Mouse (Mus musculus) embryonic facial prominence, embryonic 13.5 days (tissue): ENCODE results near the gene Tmem35b. TPM values are rescaled to one million over a fixed set of nuclear protein-coding genes. Genes with fewer than 3 reads are reported as not detected.
"Not testable (repeated sequence)": the region's sequence is repeated elsewhere in the genome, so short reads cannot be mapped to it uniquely, and the experiment has no call there.

Source experiments
- ATAC-seq: fragments of 200-750 bp; cut with Nextera tagmentation; 2 replicates; pipeline ENCODE4 v1.8.0; 2017; ENCODE audit warnings: low read depth; ENCODE audit not compliant: insufficient number of reproducible peaks, insufficient read depth, low FRiP score, low TSS enrichment
- H3K27ac ChIP-seq: fragments of 300-500 bp; sonication (generic); 2 replicates; pipeline ENCODE4 v1.5.1; 2015; ENCODE audit warnings: moderate library complexity, mild to moderate bottlenecking, inconsistent platforms
- H3K27me3 ChIP-seq: fragments of 300-500 bp; sonication (generic); 2 replicates; pipeline ENCODE4 v1.6.1; 2015; ENCODE audit warnings: mild to moderate bottlenecking, inconsistent platforms
- H3K36me3 ChIP-seq: fragments of 300-500 bp; sonication (generic); 2 replicates; pipeline ENCODE4 v1.6.1; 2015; ENCODE audit warnings: mild to moderate bottlenecking, inconsistent platforms
- H3K4me1 ChIP-seq: fragments of 300-500 bp; sonication (generic); 2 replicates; pipeline ENCODE4 v1.6.1; 2015; ENCODE audit warnings: inconsistent platforms
- H3K4me2 ChIP-seq: fragments of 300-500 bp; sonication (generic); 2 replicates; pipeline ENCODE4 v1.6.1; 2015; ENCODE audit warnings: moderate library complexity, mild to moderate bottlenecking, inconsistent platforms
- H3K4me3 ChIP-seq: fragments of 300-500 bp; sonication (generic); 2 replicates; pipeline ENCODE4 v1.5.1; 2015; ENCODE audit warnings: mild to moderate bottlenecking, inconsistent platforms
- H3K9ac ChIP-seq: fragments of 300-500 bp; sonication (generic); 2 replicates; pipeline ENCODE4 v1.6.1; 2015; ENCODE audit warnings: mild to moderate bottlenecking, inconsistent platforms
- H3K9me3 ChIP-seq: fragments of 300-500 bp; sonication (generic); 2 replicates; pipeline ENCODE4 v1.6.1; 2016; ENCODE audit warnings: inconsistent platforms
- WGBS: fragments of 180-500 bp; shearing (Covaris S2); methylation state at CpG from one replicate; pipeline ENCODE4 v1.1.7; 2015; ENCODE audit warnings: mixed read lengths; 5-methylcytosine and 5-hydroxymethylcytosine counted together
- polyA plus RNA-seq: library from polyadenylated mRNA; unstranded; fragments of >200 nt; fragmentation: Nextera tagmentation; extraction: Ambion mirVana; gene quantifications from 2 replicates; pipeline ENCODE4 v1.2.1, GENCODE M21; 2015

Tmem35b gene
- 18.2 and 21.2 TPM in 2 replicates for polyA plus RNA-seq

- ATAC-seq, result no peak
- Histone ChIP-seq H3K4me3 (no peak within 1 kb of the TSS), H3K36me3 (peaks cover 7% of the 10 kb centered on the region), H3K4me2 (no peak within 1 kb of the TSS), H3K4me1 (peaks cover 11% of the 10 kb centered on the region; the same call in 1 of the 2 replicates), H3K9me3 (no peaks in the 10 kb centered on the region), H3K9ac (no peak within 1 kb of the TSS), H3K27me3 (no peaks in the 10 kb centered on the region), H3K27ac (no peak within 1 kb of the TSS)
- 92% methylated on average over 5 of the region's 5 CpGs for WGBS
These were observed at the start of gene Tmem35b for GRCm38 (mm10) chr4:127123391-127123790. Tmem35b (plus strand) TSS chr4:127123691.

GRCm38 (mm10) chr4:127074915-127075314, 48.6 kb upstream of the Tmem35b start:
- Histone ChIP-seq H3K4me3 (no peak overlapping the region), H3K9me3 (no peaks in the 10 kb centered on the region), H3K27ac (no peak overlapping the region), H3K4me1 (peaks cover 11% of the 10 kb centered on the region), H3K9ac (no peak overlapping the region), H3K4me2 (no peak overlapping the region), H3K27me3 (peaks cover 4% of the 10 kb centered on the region; the same call in 1 of the 2 replicates), H3K36me3 (no peaks in the 10 kb centered on the region)
- WGBS, result 57% methylated on average over 1 of the region's 1 CpGs
- ATAC-seq, result no peak

GRCm38 (mm10) chr4:127076875-127077548, 46.5 kb upstream of the Tmem35b start, which contains the start of gene Zmym6:
Zmym6 (plus strand) TSS chr4:127077383.
- WGBS, result under 1% methylated on average over 46 of the region's 46 CpGs
- peak within 1 kb of the TSS; percentile 62 for H3K4me3 ChIP-seq
- no peaks in the 10 kb centered on the region for H3K9me3 ChIP-seq
- H3K36me3 ChIP-seq, result no peaks in the 10 kb centered on the region
- peaks cover 4% of the 10 kb centered on the region; the same call in 1 of the 2 replicates for H3K27me3 ChIP-seq
- H3K27ac ChIP-seq, result peak within 1 kb of the TSS; percentile 87
- peak within 1 kb of the TSS; percentile 66 for H3K4me2 ChIP-seq
- H3K4me1 ChIP-seq, result peaks cover 11% of the 10 kb centered on the region
- ATAC-seq, result peak; percentile 93
- peak within 1 kb of the TSS; percentile 76 for H3K9ac ChIP-seq

DNA sequence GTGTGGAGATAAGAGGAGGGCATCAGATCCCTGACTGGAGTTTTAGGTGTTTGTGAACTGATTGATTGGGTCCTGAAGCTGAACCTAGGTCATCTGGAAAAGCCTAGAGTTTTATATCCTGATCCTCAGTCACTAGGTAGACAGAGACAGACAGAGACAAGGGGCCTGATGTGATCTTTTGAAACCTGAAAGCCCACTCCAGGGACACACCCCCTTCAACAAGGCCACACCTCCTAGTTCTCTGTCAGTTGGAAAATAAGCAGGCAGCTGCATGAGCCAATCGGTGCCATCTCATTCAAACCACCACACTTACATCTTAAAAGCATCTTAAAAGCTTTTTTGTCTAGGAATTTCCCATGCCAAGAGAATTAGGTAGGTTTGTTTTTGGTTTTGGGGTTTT, 42.7 kb upstream of the Tmem35b start:
- no peaks in the 10 kb centered on the region for H3K36me3 ChIP-seq
- H3K27ac ChIP-seq, result no peak overlapping the region
- H3K9ac ChIP-seq, result no peak overlapping the region
- H3K9me3 ChIP-seq, result no peaks in the 10 kb centered on the region
- no peak overlapping the region for H3K4me3 ChIP-seq
- no peaks in the 10 kb centered on the region for H3K27me3 ChIP-seq
- ATAC-seq, result no peak
- H3K4me1 ChIP-seq, result peaks cover 11% of the 10 kb centered on the region
- 53% methylated on average over 1 of the region's 1 CpGs for WGBS
- H3K4me2 ChIP-seq, result no peak overlapping the region

DNA sequence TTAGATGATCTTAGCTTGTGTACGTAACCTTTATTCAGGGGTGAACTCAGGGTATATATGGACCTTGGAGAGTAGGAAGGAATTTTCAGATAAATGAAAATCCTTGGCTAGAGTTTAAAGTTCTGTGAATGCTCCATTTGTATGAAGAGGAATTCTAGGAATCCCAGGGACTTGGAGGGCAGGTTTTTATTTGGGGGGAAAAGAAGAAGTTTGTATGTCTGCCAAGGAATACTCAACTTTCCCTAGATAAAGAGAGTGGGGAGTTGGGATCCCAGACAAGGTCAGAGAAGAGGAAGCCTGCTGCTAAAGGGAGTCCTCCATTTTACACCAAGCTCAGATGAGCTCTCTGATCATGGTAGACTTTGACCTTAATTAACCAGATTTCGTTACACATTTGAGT, 40.4 kb upstream of the Tmem35b start:
- no peak for ATAC-seq
- Histone ChIP-seq H3K36me3 (peaks cover 5% of the 10 kb centered on the region; the same call in 1 of the 2 replicates), H3K27me3 (no peaks in the 10 kb centered on the region), H3K9me3 (no peaks in the 10 kb centered on the region), H3K4me1 (peaks cover 6% of the 10 kb centered on the region), H3K4me2 (no peak overlapping the region), H3K27ac (no peak overlapping the region), H3K4me3 (no peak overlapping the region), H3K9ac (no peak overlapping the region)
- 89% methylated on average over 2 of the region's 2 CpGs for WGBS

- Histone ChIP-seq H3K27ac (no peak overlapping the region), H3K9me3 (no peaks in the 10 kb centered on the region), H3K27me3 (no peaks in the 10 kb centered on the region), H3K9ac (no peak overlapping the region), H3K36me3 (peaks cover 22% of the 10 kb centered on the region), H3K4me2 (no peak overlapping the region), H3K4me1 (no peaks in the 10 kb centered on the region), H3K4me3 (no peak overlapping the region)
- 82% methylated on average over 1 of the region's 1 CpGs for WGBS
- ATAC-seq, result no peak
These were observed 37.7 kb upstream of the Tmem35b start for GRCm38 (mm10) chr4:127085761-127086160.

DNA sequence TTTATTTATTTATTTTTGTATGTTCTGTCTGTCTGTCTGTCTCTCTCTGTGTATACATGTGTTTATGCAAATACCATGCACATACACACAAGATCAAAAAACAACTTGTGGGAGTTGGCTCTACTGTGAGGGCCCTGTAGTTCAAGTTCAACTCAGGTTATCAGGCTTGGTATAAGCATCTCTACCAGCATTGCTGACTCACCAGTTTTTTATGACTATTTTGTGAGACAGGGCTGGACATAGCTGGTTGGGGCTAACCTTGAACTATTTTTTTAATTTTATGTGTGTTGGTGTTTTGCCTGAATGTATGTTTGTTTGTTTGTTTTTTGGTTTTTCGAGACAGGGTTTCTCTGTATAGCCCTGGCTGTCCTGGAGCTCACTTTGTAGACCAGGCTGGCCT, 32.3 kb upstream of the Tmem35b start:
- ATAC-seq, result no peak
- WGBS, result 97% methylated on average over 1 of the region's 1 CpGs

DNA sequence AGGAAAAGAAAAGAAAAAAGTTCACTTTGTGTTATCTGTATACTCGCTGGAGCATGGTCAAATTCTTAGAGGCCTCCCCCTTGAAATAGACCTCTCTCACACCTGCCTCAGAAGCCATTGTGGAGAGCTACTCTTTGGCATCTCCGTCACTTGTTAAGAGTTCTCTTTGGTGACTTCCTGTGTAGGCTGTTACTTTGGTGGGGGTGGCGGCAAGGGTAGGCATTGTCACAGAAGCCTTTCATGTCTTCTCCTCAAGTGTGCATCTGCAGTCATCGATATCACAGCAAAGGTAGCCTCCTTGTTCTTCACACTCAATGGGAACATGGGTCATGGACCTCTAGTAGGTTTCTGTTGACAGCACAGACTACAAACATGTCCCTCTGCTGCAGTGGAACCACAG, 28.4 kb upstream of the Tmem35b start:
- Histone ChIP-seq H3K4me2 (no peak overlapping the region), H3K27ac (no peak overlapping the region), H3K4me3 (no peak overlapping the region), H3K36me3 (peaks cover 25% of the 10 kb centered on the region), H3K9me3 (no peaks in the 10 kb centered on the region), H3K9ac (no peak overlapping the region), H3K27me3 (no peaks in the 10 kb centered on the region), H3K4me1 (no peaks in the 10 kb centered on the region)
- 92% methylated on average over 4 of the region's 4 CpGs for WGBS
- no peak for ATAC-seq

More for the DNA sequence above, 32.3 kb upstream of the Tmem35b start:
- Histone ChIP-seq H3K27me3 (no peaks in the 10 kb centered on the region), H3K4me1 (no peaks in the 10 kb centered on the region), H3K9ac (no peak overlapping the region), H3K9me3 (no peaks in the 10 kb centered on the region), H3K4me2 (no peak overlapping the region), H3K27ac (no peak overlapping the region), H3K4me3 (no peak overlapping the region), H3K36me3 (peaks cover 44% of the 10 kb centered on the region)

GRCm38 (mm10) chr4:127099552-127099951, 23.9 kb upstream of the Tmem35b start:
- not testable (repeated sequence) for H3K4me2 ChIP-seq, H3K9me3 ChIP-seq, H3K4me1 ChIP-seq, H3K27me3 ChIP-seq, H3K9ac ChIP-seq, ATAC-seq, H3K27ac ChIP-seq, H3K4me3 ChIP-seq
- WGBS, result 88% methylated on average over 1 of the region's 2 CpGs
- peaks cover 29% of the 10 kb centered on the region for H3K36me3 ChIP-seq

GRCm38 (mm10) chr4:127107566-127107965, 15.9 kb upstream of the Tmem35b start:
- no peak for ATAC-seq
- H3K4me3 ChIP-seq, result no peak overlapping the region
- peaks cover 40% of the 10 kb centered on the region for H3K36me3 ChIP-seq

GRCm38 (mm10) chr4:127110570-127110969, 12.9 kb upstream of the Tmem35b start:
- H3K27ac ChIP-seq, result no peak overlapping the region
- 73% methylated on average over 4 of the region's 4 CpGs for WGBS
- no peak overlapping the region for H3K4me2 ChIP-seq
- H3K36me3 ChIP-seq, result peaks cover 30% of the 10 kb centered on the region
- H3K4me1 ChIP-seq, result no peaks in the 10 kb centered on the region
- H3K9ac ChIP-seq, result no peak overlapping the region
- no peaks in the 10 kb centered on the region for H3K9me3 ChIP-seq
- ATAC-seq, result no peak
- no peaks in the 10 kb centered on the region for H3K27me3 ChIP-seq
- no peak overlapping the region for H3K4me3 ChIP-seq

More at GRCm38 (mm10) chr4:127107566-127107965, 15.9 kb upstream of the Tmem35b start:
- WGBS, result 93% methylated on average over 4 of the region's 4 CpGs
- H3K4me2 ChIP-seq, result no peak overlapping the region
- no peak overlapping the region for H3K9ac ChIP-seq
- no peak overlapping the region for H3K27ac ChIP-seq
- no peaks in the 10 kb centered on the region for H3K9me3 ChIP-seq
- H3K27me3 ChIP-seq, result no peaks in the 10 kb centered on the region
- no peaks in the 10 kb centered on the region for H3K4me1 ChIP-seq

DNA sequence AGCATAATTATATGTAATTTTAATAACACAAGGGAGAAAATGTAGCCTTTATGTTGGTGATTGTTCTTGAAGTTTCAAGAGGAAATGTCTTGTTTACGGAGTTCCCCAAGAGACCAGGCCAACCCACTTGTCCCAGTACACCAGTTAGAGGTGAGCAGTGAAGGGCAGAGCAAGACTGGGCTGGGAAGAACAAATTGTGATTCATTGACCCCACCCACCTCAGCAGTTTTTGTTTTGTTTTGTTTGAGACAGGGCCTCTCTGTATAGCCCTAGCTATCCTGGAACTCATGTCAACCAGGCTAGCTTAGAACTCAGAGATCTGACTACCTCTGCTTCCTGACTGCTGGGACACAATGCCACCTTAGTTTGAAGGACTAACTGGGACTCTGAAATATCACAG, 840 bp downstream of the Tmem35b start:
- H3K4me1 ChIP-seq, result peaks cover 11% of the 10 kb centered on the region; the same call in 1 of the 2 replicates
- H3K9ac ChIP-seq, result no peak overlapping the region
- H3K27me3 ChIP-seq, result no peaks in the 10 kb centered on the region
- no peak overlapping the region for H3K27ac ChIP-seq
- no peak overlapping the region for H3K4me2 ChIP-seq
- H3K4me3 ChIP-seq, result no peak overlapping the region
- H3K9me3 ChIP-seq, result no peaks in the 10 kb centered on the region
- no peak for ATAC-seq
- 79% methylated on average over 1 of the region's 1 CpGs for WGBS
- peaks cover 16% of the 10 kb centered on the region for H3K36me3 ChIP-seq
